Mouse (Mus musculus) kidney, embryonic 14.5 days (tissue): Measurements from ENCODE around the gene Filip1. TPM values are rescaled to one million over a fixed set of nuclear protein-coding genes. Genes with fewer than 3 reads are reported as not detected.
A peak's percentile ranks its signal among the peaks of the same experiment; 100 is the strongest.
"Not testable (repeated sequence)": the region's sequence is repeated elsewhere in the genome, so short reads cannot be mapped to it uniquely, and the experiment has no call there.

ENCODE experiments used
- ATAC-seq: fragments of 200-750 bp; cut with Nextera tagmentation; 2 replicates; pipeline ENCODE4 v1.8.0; 2017; ENCODE audit warnings: moderate number of reproducible peaks, mild to moderate bottlenecking, moderate TSS enrichment, moderate library complexity; ENCODE audit not compliant: low FRiP score, low TSS enrichment
- H3K27ac ChIP-seq: fragments of 300-500 bp; sonication (generic); 2 replicates; pipeline ENCODE4 v1.5.1; 2014; ENCODE audit warnings: low read depth, mild to moderate bottlenecking, low read length, moderate library complexity, mixed read lengths
- H3K27me3 ChIP-seq: fragments of 300-500 bp; sonication (generic); 2 replicates; pipeline ENCODE4 v1.6.1; 2014; ENCODE audit warnings: mild to moderate bottlenecking, low read length; ENCODE audit not compliant: control insufficient read depth, insufficient read depth
- H3K36me3 ChIP-seq: fragments of 300-500 bp; sonication (generic); 2 replicates; pipeline ENCODE4 v1.6.1; 2014; ENCODE audit warnings: low read length, mixed read lengths; ENCODE audit not compliant: control insufficient read depth, insufficient read depth
- H3K4me1 ChIP-seq: fragments of 300-500 bp; sonication (generic); 2 replicates; pipeline ENCODE4 v1.6.1; 2014; ENCODE audit warnings: low read length, mixed read lengths; ENCODE audit not compliant: control insufficient read depth, insufficient read depth
- H3K4me2 ChIP-seq: fragments of 300-500 bp; sonication (generic); replicated peaks from 2 replicates; pipeline ENCODE4 v1.6.1; 2014; ENCODE audit warnings: low read depth, mild to moderate bottlenecking, low read length
- H3K4me3 ChIP-seq: fragments of 300-500 bp; sonication (generic); 2 replicates; pipeline ENCODE4 v1.5.1; 2014; ENCODE audit warnings: mild to moderate bottlenecking, low read length
- H3K9ac ChIP-seq: fragments of 300-500 bp; sonication (generic); 2 replicates; pipeline ENCODE4 v1.6.1; 2014; ENCODE audit warnings: low read depth, mild to moderate bottlenecking, low read length, moderate library complexity
- H3K9me3 ChIP-seq: fragments of 300-500 bp; sonication (generic); 2 replicates; pipeline ENCODE4 v1.6.1; 2016; ENCODE audit warnings: low read length; ENCODE audit not compliant: control insufficient read depth
- WGBS: fragments of 180-500 bp; shearing (Covaris S2); extraction: QIAGEN DNeasy Blood & Tissue Kit; methylation state at CpG from one replicate; pipeline ENCODE4 v1.1.7; 2014; 5-methylcytosine and 5-hydroxymethylcytosine counted together
- polyA plus RNA-seq: library from polyadenylated mRNA; unstranded; fragments of >200 nt; fragmentation: Nextera tagmentation; extraction: Ambion mirVana; gene quantifications from 2 replicates; pipeline ENCODE4 v1.2.1, GENCODE M21; 2014

Gene Filip1
- polyA plus RNA-seq: 1.9 and 4.5 TPM in 2 replicates

GRCm38 (mm10) chr9:80012751-80013150 lies at the start of gene Filip1:
Filip1 (minus strand) TSS chr9:80012851.
- H3K27me3 ChIP-seq: no peaks in the 10 kb centered on the region
- WGBS: 56% methylated on average over 7 of the region's 7 CpGs
- no peak for ATAC-seq

GRCm38 (mm10) chr9:80057690-80058089 lies 45.0 kb upstream of the Filip1 start:
- Histone ChIP-seq H3K27me3 (no peaks in the 10 kb centered on the region), H3K4me3 (no peak overlapping the region), H3K9me3 (no peaks in the 10 kb centered on the region; the same call in 1 of the 2 replicates), H3K4me2 (no peak overlapping the region), H3K9ac (no peak overlapping the region), H3K36me3 (no peaks in the 10 kb centered on the region), H3K27ac (no peak overlapping the region), H3K4me1 (no peaks in the 10 kb centered on the region)
- 64% methylated on average over 2 of the region's 2 CpGs for WGBS
- ATAC-seq: no peak

More at GRCm38 (mm10) chr9:80012751-80013150, at the start of gene Filip1:
- no peak within 1 kb of the TSS for H3K27ac ChIP-seq
- no peak within 1 kb of the TSS for H3K4me2 ChIP-seq
- H3K36me3 ChIP-seq: no peaks in the 10 kb centered on the region
- no peaks in the 10 kb centered on the region for H3K4me1 ChIP-seq
- no peak within 1 kb of the TSS for H3K9ac ChIP-seq
- no peaks in the 10 kb centered on the region for H3K9me3 ChIP-seq
- H3K4me3 ChIP-seq: no peak within 1 kb of the TSS

- ATAC-seq: no peak
- no peaks in the 10 kb centered on the region for H3K4me1 ChIP-seq
- WGBS: 87% methylated on average over 5 of the region's 5 CpGs
These were observed 40.3 kb upstream of the Filip1 start for GRCm38 (mm10) chr9:80052951-80053350.

GRCm38 (mm10) chr9:80049271-80049670 lies 36.6 kb upstream of the Filip1 start:
- not testable (repeated sequence) for H3K27ac ChIP-seq, H3K9me3 ChIP-seq, ATAC-seq, H3K27me3 ChIP-seq, H3K36me3 ChIP-seq, H3K9ac ChIP-seq, H3K4me3 ChIP-seq, H3K4me2 ChIP-seq, H3K4me1 ChIP-seq
- WGBS: 54% methylated on average over 5 of the region's 5 CpGs

More at GRCm38 (mm10) chr9:80052951-80053350, 40.3 kb upstream of the Filip1 start:
- no peak overlapping the region for H3K27ac ChIP-seq
- no peak overlapping the region for H3K4me2 ChIP-seq
- no peak overlapping the region for H3K4me3 ChIP-seq
- no peaks in the 10 kb centered on the region for H3K9me3 ChIP-seq
- no peak overlapping the region for H3K9ac ChIP-seq
- no peaks in the 10 kb centered on the region for H3K27me3 ChIP-seq
- H3K36me3 ChIP-seq: no peaks in the 10 kb centered on the region

- not testable (repeated sequence) for H3K27me3 ChIP-seq, H3K4me3 ChIP-seq, H3K9ac ChIP-seq, H3K4me2 ChIP-seq, H3K36me3 ChIP-seq, H3K27ac ChIP-seq, H3K4me1 ChIP-seq, H3K9me3 ChIP-seq, ATAC-seq
- WGBS: 80% methylated on average over 4 of the region's 4 CpGs
These were observed 31.6 kb upstream of the Filip1 start for GRCm38 (mm10) chr9:80044301-80044700.

- 22% methylated on average over 2 of the region's 2 CpGs for WGBS
- Histone ChIP-seq H3K9me3 (no peaks in the 10 kb centered on the region), H3K4me2 (no peak overlapping the region), H3K27me3 (no peaks in the 10 kb centered on the region), H3K4me3 (no peak overlapping the region), H3K27ac (no peak overlapping the region), H3K36me3 (no peaks in the 10 kb centered on the region), H3K4me1 (no peaks in the 10 kb centered on the region), H3K9ac (no peak overlapping the region)
- ATAC-seq: no peak
These were observed 26.7 kb upstream of the Filip1 start for GRCm38 (mm10) chr9:80039296-80039815.

- H3K36me3 ChIP-seq: no peaks in the 10 kb centered on the region
- ATAC-seq: no peak
These were observed 25.3 kb upstream of the Filip1 start for GRCm38 (mm10) chr9:80037997-80038383.

GRCm38 (mm10) chr9:80037262-80037996 lies 24.8 kb upstream of the Filip1 start:
- Histone ChIP-seq H3K4me1 (no peaks in the 10 kb centered on the region), H3K27ac (no peak overlapping the region), H3K9ac (no peak overlapping the region), H3K9me3 (no peaks in the 10 kb centered on the region), H3K4me3 (no peak overlapping the region), H3K27me3 (no peaks in the 10 kb centered on the region), H3K4me2 (no peak overlapping the region), H3K36me3 (no peaks in the 10 kb centered on the region)
- no peak for ATAC-seq
- WGBS: 85% methylated on average over 13 of the region's 13 CpGs

More at GRCm38 (mm10) chr9:80037997-80038383, 25.3 kb upstream of the Filip1 start:
- Histone ChIP-seq H3K9me3 (no peaks in the 10 kb centered on the region), H3K4me2 (no peak overlapping the region), H3K4me3 (no peak overlapping the region), H3K27ac (no peak overlapping the region), H3K4me1 (no peaks in the 10 kb centered on the region), H3K27me3 (no peaks in the 10 kb centered on the region), H3K9ac (no peak overlapping the region)

- 51% methylated on average over 6 of the region's 6 CpGs for WGBS
- H3K27me3 ChIP-seq: no peaks in the 10 kb centered on the region
- no peak overlapping the region for H3K4me3 ChIP-seq
- H3K9ac ChIP-seq: no peak overlapping the region
- H3K9me3 ChIP-seq: no peaks in the 10 kb centered on the region
- H3K4me1 ChIP-seq: no peaks in the 10 kb centered on the region
- H3K36me3 ChIP-seq: no peaks in the 10 kb centered on the region
- H3K4me2 ChIP-seq: no peak overlapping the region
- H3K27ac ChIP-seq: no peak overlapping the region
- ATAC-seq: peak; percentile 69; the same call in 1 of the 2 replicates
These were observed 13.9 kb upstream of the Filip1 start for GRCm38 (mm10) chr9:80026581-80027021.
